Mouse (Mus musculus): ENCODE data around the gene Tpd52l2. TPM values are rescaled to one million over a fixed set of nuclear protein-coding genes. Genes with fewer than 3 reads are reported as not detected.

Tpd52l2 gene
- total and polyA plus RNA-seq, 2 experiments from 2014 or later, result 58.2 to 103 TPM

DNA sequence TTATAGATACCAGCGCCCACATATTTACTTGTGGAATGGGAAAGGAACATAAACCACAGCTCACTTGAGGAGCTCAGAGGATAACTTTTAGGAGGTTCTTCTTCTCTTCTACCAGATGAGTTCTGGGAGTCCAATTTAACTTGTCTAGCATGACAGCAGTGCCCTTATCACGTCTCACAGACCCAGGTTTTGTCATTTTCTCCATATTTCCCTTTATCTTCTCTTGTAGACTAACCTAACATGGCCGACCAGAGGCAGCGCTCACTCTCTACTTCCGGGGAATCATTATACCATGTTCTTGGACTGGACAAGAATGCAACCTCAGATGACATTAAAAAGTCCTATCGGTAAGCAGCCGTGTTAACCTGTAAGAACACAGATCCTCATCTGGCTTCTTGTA, 49.2 kb downstream of the Tpd52l2 start:
- Histone ChIP-seq H3K27ac (ENCODE audit: low read depth) (no peak overlapping the region), H3K4me2 (ENCODE audit: low read depth, low read length) (no peak overlapping the region), H3K9ac (replicated peaks; ENCODE audit: low read depth, low read length) (no peak overlapping the region), H3K9me3 (replicated peaks; ENCODE audit: control insufficient read depth, low read length) (no peaks in the 10 kb centered on the region), H3K27me3 (ENCODE audit: control insufficient read depth, insufficient read depth, low read length) (no peaks in the 10 kb centered on the region), H3K4me1 (ENCODE audit: control insufficient read depth, insufficient read depth) (no peaks in the 10 kb centered on the region), H3K36me3 (replicated peaks; ENCODE audit: control insufficient read depth, insufficient read depth, low read length) (peaks cover 53% of the 10 kb centered on the region), H3K4me3 (ENCODE audit: low read depth, low read length) (no peak overlapping the region)
- TF ChIP-seq EP300 (IDR thresholded peaks at IDR 0.05; ENCODE audit: low read depth), result no peak
- DNase-seq (ENCODE audit: low spot score) (no peak), ATAC-seq (ENCODE audit: insufficient read depth, low read depth) (no peak)
- 92% methylated on average over 7 of the region's 7 CpGs for whole genome bisulfite sequencing

DNA sequence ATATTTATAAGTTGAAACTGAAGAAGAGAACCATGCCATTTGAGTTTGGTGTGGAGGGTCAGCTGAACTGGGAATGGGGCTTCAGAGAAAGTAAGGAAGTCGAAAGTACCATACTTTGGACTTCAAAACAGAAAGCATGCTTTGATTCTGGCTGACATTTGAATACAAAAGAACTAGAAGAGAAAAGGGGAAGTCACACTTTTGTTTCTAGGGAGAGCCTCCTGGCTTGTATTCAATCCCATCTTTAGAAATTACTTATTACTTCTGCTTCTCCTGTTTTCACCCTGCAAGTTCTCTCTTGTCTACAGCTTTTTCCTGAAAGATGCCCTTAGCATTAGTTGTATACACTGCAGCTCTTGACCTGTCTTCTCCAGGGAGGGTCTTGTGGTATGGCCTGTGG, 51.3 kb downstream of the Tpd52l2 start:
- Histone ChIP-seq H3K9ac (replicated peaks; ENCODE audit: low read depth, low read length) (no peak overlapping the region), H3K9me3 (replicated peaks; ENCODE audit: control insufficient read depth, low read length) (no peaks in the 10 kb centered on the region), H3K27ac (ENCODE audit: low read depth) (no peak overlapping the region), H3K27me3 (ENCODE audit: control insufficient read depth, insufficient read depth, low read length) (no peaks in the 10 kb centered on the region), H3K4me1 (ENCODE audit: control insufficient read depth, insufficient read depth) (no peaks in the 10 kb centered on the region), H3K36me3 (replicated peaks; ENCODE audit: control insufficient read depth, insufficient read depth, low read length) (peaks cover 71% of the 10 kb centered on the region), H3K4me3 (ENCODE audit: low read depth, low read length) (no peak overlapping the region), H3K4me2 (ENCODE audit: low read depth, low read length) (no peak overlapping the region)
- no peak for TF ChIP-seq CTCF (IDR thresholded peaks at IDR 0.05; ENCODE audit: low read depth)
- no peak for TF ChIP-seq EP300 (IDR thresholded peaks at IDR 0.05; ENCODE audit: low read depth)
- DNase-seq (ENCODE audit: low spot score), result no peak
- 79% methylated on average over 1 of the region's 1 CpGs for WGBS
- no peak for ATAC-seq (ENCODE audit: insufficient read depth, low read depth)

DNA sequence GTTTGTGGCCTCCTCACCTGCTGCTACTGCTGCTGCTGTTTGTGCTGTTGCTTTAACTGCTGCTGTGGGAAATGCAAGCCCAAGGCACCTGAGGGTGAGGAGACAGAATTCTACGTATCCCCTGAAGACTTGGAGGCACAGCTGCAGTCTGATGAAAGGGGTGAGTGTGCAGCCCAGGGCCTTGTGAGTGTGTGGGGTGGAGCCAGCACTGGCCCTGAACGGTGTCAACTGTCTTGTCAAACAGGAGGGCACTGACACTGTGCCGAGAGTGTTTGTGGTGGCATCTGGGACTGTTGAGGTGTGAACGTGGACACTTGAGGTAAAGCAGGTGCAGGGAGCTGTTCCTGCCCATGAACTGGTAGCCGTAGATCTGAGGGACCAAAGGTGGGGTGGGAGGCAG, 51.7 kb downstream of the Tpd52l2 start:
- no peak overlapping the region for H3K4me2 ChIP-seq (ENCODE audit: low read depth, low read length)
- TF ChIP-seq EP300 (IDR thresholded peaks at IDR 0.05; ENCODE audit: low read depth), result no peak
- TF ChIP-seq CTCF (IDR thresholded peaks at IDR 0.05; ENCODE audit: low read depth), result no peak
- DNase-seq (ENCODE audit: low spot score), result no peak
- H3K4me3 ChIP-seq (ENCODE audit: low read depth, low read length), result no peak overlapping the region
- WGBS, result 57% methylated on average over 5 of the region's 5 CpGs
- no peaks in the 10 kb centered on the region for H3K4me1 ChIP-seq (ENCODE audit: control insufficient read depth, insufficient read depth)
- no peak for ATAC-seq (ENCODE audit: insufficient read depth, low read depth)
- H3K9me3 ChIP-seq (replicated peaks; ENCODE audit: control insufficient read depth, low read length), result no peaks in the 10 kb centered on the region
- no peak overlapping the region for H3K27ac ChIP-seq (ENCODE audit: low read depth)
- H3K27me3 ChIP-seq (ENCODE audit: control insufficient read depth, insufficient read depth, low read length), result no peaks in the 10 kb centered on the region
- no peak overlapping the region for H3K9ac ChIP-seq (replicated peaks; ENCODE audit: low read depth, low read length)
- H3K36me3 ChIP-seq (replicated peaks; ENCODE audit: control insufficient read depth, insufficient read depth, low read length), result peaks cover 76% of the 10 kb centered on the region

DNA sequence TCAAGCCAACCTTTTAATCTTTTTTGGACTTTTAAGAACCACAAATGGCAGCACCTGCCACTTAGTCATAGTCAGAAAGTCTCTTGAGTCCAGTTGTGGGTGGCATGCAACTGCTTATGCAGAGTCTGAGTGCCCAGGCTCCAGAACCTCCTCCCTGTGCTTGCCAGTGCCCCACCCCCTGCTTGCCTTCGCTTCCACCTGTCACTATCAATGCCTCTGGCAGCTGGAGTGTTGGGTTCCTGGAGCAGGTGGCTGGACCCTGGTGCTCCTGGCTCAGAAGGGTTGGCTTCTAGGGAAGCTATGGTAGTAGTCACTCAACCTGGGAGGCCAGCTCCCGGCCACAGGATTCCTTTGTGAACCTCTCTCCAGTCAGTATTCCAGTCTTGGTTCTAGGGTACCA, 53.3 kb downstream of the Tpd52l2 start:
- TF ChIP-seq CTCF (IDR thresholded peaks at IDR 0.05; ENCODE audit: low read depth), result no peak
- no peak for TF ChIP-seq EP300 (IDR thresholded peaks at IDR 0.05; ENCODE audit: low read depth)
- Histone ChIP-seq H3K27ac (ENCODE audit: low read depth) (no peak overlapping the region), H3K27me3 (ENCODE audit: control insufficient read depth, insufficient read depth, low read length) (no peaks in the 10 kb centered on the region), H3K9me3 (replicated peaks; ENCODE audit: control insufficient read depth, low read length) (no peaks in the 10 kb centered on the region), H3K4me1 (ENCODE audit: control insufficient read depth, insufficient read depth) (no peaks in the 10 kb centered on the region), H3K9ac (replicated peaks; ENCODE audit: low read depth, low read length) (no peak overlapping the region), H3K4me3 (ENCODE audit: low read depth, low read length) (no peak overlapping the region), H3K36me3 (replicated peaks; ENCODE audit: control insufficient read depth, insufficient read depth, low read length) (peaks cover 78% of the 10 kb centered on the region), H3K4me2 (ENCODE audit: low read depth, low read length) (no peak overlapping the region)
- DNase-seq (ENCODE audit: low spot score), result no peak
- no peak for ATAC-seq (ENCODE audit: insufficient read depth, low read depth)
- 87% methylated on average over 2 of the region's 2 CpGs for WGBS

DNA sequence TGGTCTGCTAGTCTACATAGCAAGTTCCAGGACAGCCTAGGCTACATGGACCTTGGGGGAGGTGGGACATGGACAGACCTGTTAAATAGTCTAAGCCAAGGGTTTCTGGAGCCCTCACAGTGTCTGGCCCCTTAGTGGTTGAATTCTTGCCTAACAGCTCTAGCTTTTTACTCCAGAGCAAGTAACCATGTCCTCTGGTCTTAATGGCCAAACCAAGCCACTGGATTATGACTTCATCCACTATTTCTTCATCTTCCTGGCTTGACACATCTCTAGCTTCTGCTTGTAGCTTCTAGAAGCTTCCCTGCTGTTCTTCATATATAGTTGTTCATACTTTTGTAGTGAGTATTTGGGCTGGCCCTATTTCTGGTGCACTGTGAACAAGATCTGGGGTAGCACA, 56.8 kb downstream of the Tpd52l2 start:
- Histone ChIP-seq H3K9me3 (replicated peaks; ENCODE audit: control insufficient read depth, low read length) (no peaks in the 10 kb centered on the region), H3K4me2 (ENCODE audit: low read depth, low read length) (no peak overlapping the region), H3K9ac (replicated peaks; ENCODE audit: low read depth, low read length) (no peak overlapping the region), H3K4me1 (ENCODE audit: control insufficient read depth, insufficient read depth) (no peaks in the 10 kb centered on the region), H3K4me3 (ENCODE audit: low read depth, low read length) (no peak overlapping the region), H3K27ac (ENCODE audit: low read depth) (no peak overlapping the region), H3K27me3 (ENCODE audit: control insufficient read depth, insufficient read depth, low read length) (no peaks in the 10 kb centered on the region), H3K36me3 (replicated peaks; ENCODE audit: control insufficient read depth, insufficient read depth, low read length) (peaks cover 49% of the 10 kb centered on the region)
- ATAC-seq (ENCODE audit: insufficient read depth, low read depth) (no peak), DNase-seq (ENCODE audit: low spot score) (no peak)
- TF ChIP-seq EP300 (IDR thresholded peaks at IDR 0.05; ENCODE audit: low read depth) (no peak), CTCF (IDR thresholded peaks at IDR 0.05; ENCODE audit: low read depth) (no peak)

DNA sequence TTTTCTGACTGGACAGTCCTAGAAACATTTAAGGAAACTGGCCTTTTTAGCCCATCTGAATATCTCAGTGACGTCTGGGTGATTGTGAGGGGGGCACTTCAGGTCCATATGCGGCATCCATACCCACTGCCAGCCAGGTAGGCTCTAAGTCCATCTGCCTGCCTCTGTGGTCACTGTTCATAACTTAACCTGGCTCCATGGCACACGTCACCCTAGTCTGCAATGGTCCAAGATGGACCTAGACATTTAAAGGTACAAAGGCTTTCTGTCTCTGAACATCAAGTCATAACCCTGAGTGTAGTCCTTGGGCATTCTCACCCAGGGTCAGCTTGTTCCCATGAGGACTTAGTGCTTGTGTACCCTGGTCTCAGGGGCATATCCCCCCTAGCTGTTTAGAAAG, 70.4 kb downstream of the Tpd52l2 start:
- DNase-seq (ENCODE audit: low spot score) (no peak), ATAC-seq (ENCODE audit: insufficient read depth, low read depth) (no peak)
- H3K27ac ChIP-seq (ENCODE audit: low read depth), result no peak overlapping the region
- TF ChIP-seq CTCF (IDR thresholded peaks at IDR 0.05; ENCODE audit: low read depth), result no peak
- no peak for TF ChIP-seq EP300 (IDR thresholded peaks at IDR 0.05; ENCODE audit: low read depth)
- no peaks in the 10 kb centered on the region for H3K4me1 ChIP-seq (ENCODE audit: control insufficient read depth, insufficient read depth)
- H3K4me2 ChIP-seq (ENCODE audit: low read depth, low read length), result no peak overlapping the region
- 82% methylated on average over 3 of the region's 3 CpGs for WGBS
- peaks cover 3% of the 10 kb centered on the region; the same call in 1 of the 2 replicates for H3K9me3 ChIP-seq (replicated peaks; ENCODE audit: control insufficient read depth, low read length)
- H3K9ac ChIP-seq (replicated peaks; ENCODE audit: low read depth, low read length), result no peak overlapping the region
- H3K4me3 ChIP-seq (ENCODE audit: low read depth, low read length), result no peak overlapping the region
- H3K27me3 ChIP-seq (ENCODE audit: control insufficient read depth, insufficient read depth, low read length), result no peaks in the 10 kb centered on the region
- H3K36me3 ChIP-seq (replicated peaks; ENCODE audit: control insufficient read depth, insufficient read depth, low read length), result peaks cover 14% of the 10 kb centered on the region; the same call in 1 of the 2 replicates

Other genes with a start within 250 kb of the Tpd52l2 start
- gene Gmeb2, start 209.1 kb upstream of the Tpd52l2 start, total RNA-seq (2014; rRNA removed; ENCODE audit: low replicate concordance), result 13.4 and 13.5 TPM in 2 replicates
- gene Gmeb2, start 209.1 kb upstream of the Tpd52l2 start, polyA plus RNA-seq (2015; fragmentation: Nextera tagmentation; extraction: Ambion mirVana), result 4.5 and 4.6 TPM in 2 replicates
- 0.31 and 2.0 TPM in 2 replicates for gene Stmn3, start 182.6 kb upstream of the Tpd52l2 start, total RNA-seq (2014; rRNA removed; ENCODE audit: low replicate concordance)
- gene Stmn3, start 182.6 kb upstream of the Tpd52l2 start, polyA plus RNA-seq (2015; fragmentation: Nextera tagmentation; extraction: Ambion mirVana), result 0.16 and 0.78 TPM in 2 replicates
- gene Rtel1, start 177.4 kb upstream of the Tpd52l2 start, total RNA-seq (2014; rRNA removed; ENCODE audit: low replicate concordance), result 27.4 and 53.1 TPM in 2 replicates
- 7.6 and 10.0 TPM in 2 replicates for gene Rtel1, start 177.4 kb upstream of the Tpd52l2 start, polyA plus RNA-seq (2015; fragmentation: Nextera tagmentation; extraction: Ambion mirVana)
- gene Zgpat, start 132.2 kb upstream of the Tpd52l2 start, total RNA-seq (2014; rRNA removed; ENCODE audit: low replicate concordance), result 26.0 and 38.4 TPM in 2 replicates
- gene Zgpat, start 132.2 kb upstream of the Tpd52l2 start, polyA plus RNA-seq (2015; fragmentation: Nextera tagmentation; extraction: Ambion mirVana), result 18.7 and 19.2 TPM in 2 replicates
- 11.4 and 17.9 TPM in 2 replicates for gene Arfrp1, start 131.7 kb upstream of the Tpd52l2 start, total RNA-seq (2014; rRNA removed; ENCODE audit: low replicate concordance)
- gene Arfrp1, start 131.7 kb upstream of the Tpd52l2 start, polyA plus RNA-seq (2015; fragmentation: Nextera tagmentation; extraction: Ambion mirVana), result 54.8 and 59.4 TPM in 2 replicates
- 11.1 and 21.1 TPM in 2 replicates for gene Lime1, start 117.1 kb upstream of the Tpd52l2 start, total RNA-seq (2014; rRNA removed; ENCODE audit: low replicate concordance)
- gene Lime1, start 117.1 kb upstream of the Tpd52l2 start, polyA plus RNA-seq (2015; fragmentation: Nextera tagmentation; extraction: Ambion mirVana), result 5.9 and 7.6 TPM in 2 replicates
- 13.3 and 18.4 TPM in 2 replicates for gene Zbtb46, start 37.7 kb upstream of the Tpd52l2 start, total RNA-seq (2014; rRNA removed; ENCODE audit: low replicate concordance)
- gene Zbtb46, start 37.7 kb upstream of the Tpd52l2 start, polyA plus RNA-seq (2015; fragmentation: Nextera tagmentation; extraction: Ambion mirVana), result 6.7 and 7.5 TPM in 2 replicates
- not detected in 2 replicates for gene Abhd16b, start 3.9 kb upstream of the Tpd52l2 start, total RNA-seq (2014; rRNA removed; ENCODE audit: low replicate concordance)
- 0.16 TPM in 1 of 2 replicates, not detected in the other for gene Abhd16b, start 3.9 kb upstream of the Tpd52l2 start, polyA plus RNA-seq (2015; fragmentation: Nextera tagmentation; extraction: Ambion mirVana)
- 146 and 190 TPM in 2 replicates for gene Dnajc5, start 23.3 kb downstream of the Tpd52l2 start, total RNA-seq (2014; rRNA removed; ENCODE audit: low replicate concordance)
- gene Dnajc5, start 23.3 kb downstream of the Tpd52l2 start, polyA plus RNA-seq (2015; fragmentation: Nextera tagmentation; extraction: Ambion mirVana), result 60.0 and 72.6 TPM in 2 replicates
- gene Uckl1, start 87.8 kb downstream of the Tpd52l2 start, total RNA-seq (2014; rRNA removed; ENCODE audit: low replicate concordance), result 80.0 and 156 TPM in 2 replicates
- gene Uckl1, start 87.8 kb downstream of the Tpd52l2 start, polyA plus RNA-seq (2015; fragmentation: Nextera tagmentation; extraction: Ambion mirVana), result 59.3 and 61.5 TPM in 2 replicates
- gene Prpf6, start 94.7 kb downstream of the Tpd52l2 start, total RNA-seq (2014; rRNA removed; ENCODE audit: low replicate concordance), result 18.5 and 23.4 TPM in 2 replicates
- gene Prpf6, start 94.7 kb downstream of the Tpd52l2 start, polyA plus RNA-seq (2015; fragmentation: Nextera tagmentation; extraction: Ambion mirVana), result 30.7 and 31.8 TPM in 2 replicates
- gene Zfp512b, start 95.7 kb downstream of the Tpd52l2 start, total RNA-seq (2014; rRNA removed; ENCODE audit: low replicate concordance), result 14.5 and 17.6 TPM in 2 replicates
- gene Zfp512b, start 95.7 kb downstream of the Tpd52l2 start, polyA plus RNA-seq (2015; fragmentation: Nextera tagmentation; extraction: Ambion mirVana), result 13.3 and 16.2 TPM in 2 replicates
- 3.6 and 8.0 TPM in 2 replicates for gene Samd10, start 102.1 kb downstream of the Tpd52l2 start, total RNA-seq (2014; rRNA removed; ENCODE audit: low replicate concordance)
- 6.9 and 7.7 TPM in 2 replicates for gene Samd10, start 102.1 kb downstream of the Tpd52l2 start, polyA plus RNA-seq (2015; fragmentation: Nextera tagmentation; extraction: Ambion mirVana)
- gene Gm29797, start 159.9 kb downstream of the Tpd52l2 start, total RNA-seq (2014; rRNA removed; ENCODE audit: low replicate concordance), result not detected in 2 replicates
- gene Gm29797, start 159.9 kb downstream of the Tpd52l2 start, polyA plus RNA-seq (2015; fragmentation: Nextera tagmentation; extraction: Ambion mirVana), result not detected in 2 replicates
- gene Sox18, start 174.5 kb downstream of the Tpd52l2 start, total RNA-seq (2014; rRNA removed; ENCODE audit: low replicate concordance), result 31.8 and 69.4 TPM in 2 replicates
- 53.1 and 54.5 TPM in 2 replicates for gene Sox18, start 174.5 kb downstream of the Tpd52l2 start, polyA plus RNA-seq (2015; fragmentation: Nextera tagmentation; extraction: Ambion mirVana)
- 19.6 and 21.9 TPM in 2 replicates for gene Tcea2, start 183.2 kb downstream of the Tpd52l2 start, total RNA-seq (2014; rRNA removed; ENCODE audit: low replicate concordance)
- gene Tcea2, start 183.2 kb downstream of the Tpd52l2 start, polyA plus RNA-seq (2015; fragmentation: Nextera tagmentation; extraction: Ambion mirVana), result 15.2 and 16.2 TPM in 2 replicates
- gene Rgs19, start 196.8 kb downstream of the Tpd52l2 start, total RNA-seq (2014; rRNA removed; ENCODE audit: low replicate concordance), result 12.4 and 72.1 TPM in 2 replicates
- gene Rgs19, start 196.8 kb downstream of the Tpd52l2 start, polyA plus RNA-seq (2015; fragmentation: Nextera tagmentation; extraction: Ambion mirVana), result 13.2 and 16.4 TPM in 2 replicates
- not detected in 2 replicates for gene Lkaaear1, start 201.3 kb downstream of the Tpd52l2 start, total RNA-seq (2014; rRNA removed; ENCODE audit: low replicate concordance)
- gene Lkaaear1, start 201.3 kb downstream of the Tpd52l2 start, polyA plus RNA-seq (2015; fragmentation: Nextera tagmentation; extraction: Ambion mirVana), result not detected in 2 replicates
- gene Oprl1, start 217.9 kb downstream of the Tpd52l2 start, total RNA-seq (2014; rRNA removed; ENCODE audit: low replicate concordance), result 0.77 and 8.1 TPM in 2 replicates
- 0.19 and 0.36 TPM in 2 replicates for gene Oprl1, start 217.9 kb downstream of the Tpd52l2 start, polyA plus RNA-seq (2015; fragmentation: Nextera tagmentation; extraction: Ambion mirVana)

All from heart, postnatal 0 days (tissue).